Mouse (Mus musculus): ENCODE data around the gene Pttg1ip. TPM values are rescaled to one million over a fixed set of nuclear protein-coding genes. Genes with fewer than 3 reads are reported as not detected.

Pttg1ip gene
- polyA plus RNA-seq, 1 experiment, result 814 TPM

DNA sequence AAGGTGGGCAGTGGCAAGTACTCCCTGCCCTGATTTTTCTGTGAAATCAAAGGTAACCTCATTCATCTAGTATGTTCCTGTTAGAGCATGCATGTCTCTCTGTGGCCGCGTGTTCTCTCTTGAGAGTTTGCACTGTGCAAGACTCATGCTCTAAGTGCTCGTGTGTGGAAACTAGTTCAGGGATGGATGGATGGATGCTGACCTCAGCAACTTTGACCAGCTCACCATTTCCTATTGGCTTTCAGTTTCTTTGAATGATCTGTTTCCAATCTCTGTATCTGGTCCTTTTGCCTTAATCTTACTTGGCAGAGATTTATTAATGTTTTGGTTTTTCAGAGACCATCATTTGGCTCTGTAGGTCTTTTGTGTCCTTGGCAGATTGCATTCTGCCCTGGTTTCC, 47.6 kb downstream of the Pttg1ip start:
- Histone ChIP-seq H3K27me3 (replicated peaks) (no peaks in the 10 kb centered on the region), H3K4me3 (replicated peaks) (no peak overlapping the region), H3K4me1 (peaks cover 69% of the 10 kb centered on the region), H3K9me3 (no peaks in the 10 kb centered on the region), H3K36me3 (replicated peaks; ENCODE audit: low read length) (peaks cover 74% of the 10 kb centered on the region)
- TF ChIP-seq FLI1 (IDR thresholded peaks at IDR 0.05; ENCODE audit: low read length) (no peak), GATA1 (IDR thresholded peaks at IDR 0.05; ENCODE audit: borderline replicate concordance, low read length) (no peak)

DNA sequence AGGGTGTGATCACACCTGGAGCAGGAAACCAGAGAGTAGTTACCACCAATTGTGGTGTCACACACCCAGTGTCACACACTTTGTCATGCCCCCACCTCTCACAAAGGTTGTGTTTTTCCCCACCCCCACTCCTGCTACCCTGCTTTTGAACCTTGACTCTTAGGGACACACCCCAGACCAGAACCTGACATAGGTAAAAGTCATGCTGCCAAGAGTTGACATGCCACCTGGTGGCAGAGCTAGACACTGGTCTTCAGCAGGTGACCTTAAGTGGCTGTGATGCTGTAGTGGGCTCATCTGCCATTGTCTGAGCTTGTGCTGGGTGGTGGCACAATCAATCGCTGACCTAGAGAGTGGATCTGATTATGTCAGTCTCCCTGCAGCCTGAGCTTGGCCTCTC, 48.5 kb downstream of the Pttg1ip start:
- H3K36me3 ChIP-seq (replicated peaks; ENCODE audit: low read length), result peaks cover 74% of the 10 kb centered on the region
- no peaks in the 10 kb centered on the region for H3K27me3 ChIP-seq (replicated peaks)
- peak overlapping the region; percentile 28 for H3K4me3 ChIP-seq (replicated peaks)
- TF ChIP-seq GATA1 (IDR thresholded peaks at IDR 0.05; ENCODE audit: borderline replicate concordance, low read length), result no peak
- TF ChIP-seq FLI1 (IDR thresholded peaks at IDR 0.05; ENCODE audit: low read length), result no peak
- H3K9me3 ChIP-seq, result no peaks in the 10 kb centered on the region
- peaks cover 67% of the 10 kb centered on the region for H3K4me1 ChIP-seq

DNA sequence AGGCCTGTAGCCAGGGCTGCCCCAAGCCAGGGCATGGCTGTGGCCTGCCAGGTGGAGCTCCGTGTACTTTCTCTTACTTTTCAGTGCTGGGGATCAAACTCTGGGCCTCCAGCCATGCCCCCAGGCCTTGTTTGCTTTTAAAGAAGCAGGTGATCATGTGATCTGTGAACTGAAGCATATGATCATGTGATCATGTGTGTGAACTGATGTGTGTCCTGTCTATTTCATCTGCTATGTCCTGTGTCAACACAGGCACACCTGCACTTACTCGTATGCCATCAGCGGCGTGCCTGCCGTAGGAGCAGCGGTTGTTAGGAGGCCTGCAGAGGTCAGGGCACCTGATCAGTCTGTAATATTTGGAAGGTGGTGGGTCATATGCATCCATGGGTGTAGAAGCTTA, 52.5 kb downstream of the Pttg1ip start:
- Histone ChIP-seq H3K27me3 (replicated peaks) (no peaks in the 10 kb centered on the region), H3K36me3 (replicated peaks; ENCODE audit: low read length) (peaks cover 94% of the 10 kb centered on the region), H3K4me3 (replicated peaks) (peak overlapping the region; percentile 33), H3K4me1 (peaks cover 71% of the 10 kb centered on the region), H3K9me3 (no peaks in the 10 kb centered on the region)
- TF ChIP-seq FLI1 (IDR thresholded peaks at IDR 0.05; ENCODE audit: low read length) (no peak), GATA1 (IDR thresholded peaks at IDR 0.05; ENCODE audit: borderline replicate concordance, low read length) (no peak)

DNA sequence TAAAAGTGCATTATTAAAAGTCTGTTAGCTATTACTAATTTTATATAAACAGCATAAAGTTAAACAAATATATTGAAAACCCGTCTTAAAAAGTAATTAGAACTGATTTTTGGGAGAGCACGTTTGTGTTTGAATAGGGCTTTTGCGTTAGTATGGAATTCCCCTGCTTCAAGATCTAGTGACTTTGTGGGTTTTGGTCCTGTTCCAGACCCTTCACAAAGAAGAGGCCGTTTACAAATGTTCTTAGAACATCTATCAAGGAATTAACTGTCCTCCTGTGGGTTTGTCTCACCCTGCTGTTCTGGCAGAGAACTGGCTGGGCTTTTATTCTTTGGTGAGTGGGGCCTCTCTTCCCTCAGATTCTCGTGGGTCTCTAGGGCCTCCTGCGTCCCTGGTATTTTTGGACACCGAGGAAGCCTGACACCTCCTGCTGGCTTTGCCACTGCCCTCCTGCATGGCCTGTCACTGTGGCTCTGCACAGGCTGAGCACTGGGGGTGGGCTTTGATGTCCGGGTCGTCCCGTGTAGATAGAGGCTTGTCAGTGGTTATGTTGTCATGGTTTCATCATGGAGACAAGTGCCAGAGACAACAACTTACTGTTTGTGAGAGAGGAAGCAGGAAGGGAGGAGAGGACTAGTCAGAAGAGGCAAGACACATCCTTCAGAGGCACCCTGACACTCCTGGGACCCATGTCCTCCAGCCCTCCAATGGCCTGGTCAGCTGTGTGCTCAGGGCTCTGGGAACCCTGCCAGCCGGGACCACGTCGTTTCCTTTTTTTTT, 53.1 kb downstream of the Pttg1ip start:
- Histone ChIP-seq H3K4me3 (replicated peaks) (no peak overlapping the region), H3K9me3 (no peaks in the 10 kb centered on the region), H3K4me1 (peaks cover 67% of the 10 kb centered on the region), H3K36me3 (replicated peaks; ENCODE audit: low read length) (peaks cover 92% of the 10 kb centered on the region), H3K27me3 (replicated peaks) (no peaks in the 10 kb centered on the region)
- TF ChIP-seq GATA1 (IDR thresholded peaks at IDR 0.05; ENCODE audit: borderline replicate concordance, low read length) (no peak), FLI1 (IDR thresholded peaks at IDR 0.05; ENCODE audit: low read length) (no peak)

DNA sequence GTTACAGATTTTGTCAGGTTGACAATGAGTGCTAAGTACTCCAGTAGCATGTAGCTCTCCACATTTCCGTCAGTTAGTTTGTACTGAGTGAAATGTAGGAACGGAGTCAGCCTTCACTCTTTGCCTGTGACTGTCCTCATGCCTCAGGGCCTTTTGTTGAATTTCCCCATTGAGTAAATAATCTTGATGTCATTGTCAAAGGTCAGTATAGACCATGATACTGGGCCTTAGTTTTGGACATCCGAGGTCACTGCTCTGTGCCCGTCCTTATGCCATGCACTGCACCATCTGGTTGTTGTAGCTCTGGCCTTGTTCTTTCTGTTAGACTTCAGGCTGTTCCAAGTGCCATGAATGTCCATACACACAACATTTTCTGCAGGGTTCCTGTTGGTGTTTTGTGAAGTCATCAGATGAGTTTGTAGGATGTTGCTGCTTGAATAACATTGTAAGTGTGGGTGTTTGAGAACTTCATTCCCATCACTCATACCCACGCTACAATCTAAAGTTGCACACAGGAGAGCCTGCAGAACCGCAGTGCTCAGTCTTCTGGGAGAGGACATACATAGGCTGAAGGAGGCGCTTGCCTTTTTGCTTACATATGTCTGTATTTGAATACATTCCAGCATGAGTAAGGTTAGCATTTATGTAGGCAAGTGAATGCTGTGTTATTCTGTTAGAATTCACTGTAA, 54.9 kb downstream of the Pttg1ip start:
- TF ChIP-seq GATA1 (IDR thresholded peaks at IDR 0.05; ENCODE audit: borderline replicate concordance, low read length), result no peak
- TF ChIP-seq FLI1 (IDR thresholded peaks at IDR 0.05; ENCODE audit: low read length), result no peak
- Histone ChIP-seq H3K4me1 (peaks cover 71% of the 10 kb centered on the region), H3K9me3 (no peaks in the 10 kb centered on the region), H3K27me3 (replicated peaks) (no peaks in the 10 kb centered on the region), H3K4me3 (replicated peaks) (no peak overlapping the region), H3K36me3 (replicated peaks; ENCODE audit: low read length) (peaks cover 93% of the 10 kb centered on the region)

DNA sequence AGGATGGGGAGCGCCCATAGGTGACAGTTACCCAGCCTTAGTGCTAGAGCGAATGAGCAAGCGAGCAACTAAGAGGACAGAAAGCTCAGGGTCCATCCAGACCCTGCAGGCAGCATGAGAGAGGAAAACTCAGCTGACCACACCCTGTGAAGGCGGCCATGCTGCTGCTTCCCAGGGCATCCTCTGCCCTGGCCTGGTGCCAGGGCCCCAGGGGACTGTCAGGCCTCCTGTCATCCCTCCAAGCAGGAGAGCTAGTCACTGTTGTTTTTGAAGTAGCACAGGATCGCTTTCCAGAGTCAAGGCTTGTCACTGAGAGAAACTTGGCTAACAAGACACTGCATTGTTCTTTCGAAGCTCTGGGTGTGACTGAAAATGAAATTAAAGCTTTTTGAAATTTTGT, 57.4 kb downstream of the Pttg1ip start:
- Histone ChIP-seq H3K9me3 (no peaks in the 10 kb centered on the region), H3K4me3 (replicated peaks) (no peak overlapping the region), H3K4me1 (peaks cover 85% of the 10 kb centered on the region), H3K27me3 (replicated peaks) (no peaks in the 10 kb centered on the region), H3K36me3 (replicated peaks; ENCODE audit: low read length) (peaks cover 92% of the 10 kb centered on the region)
- TF ChIP-seq FLI1 (IDR thresholded peaks at IDR 0.05; ENCODE audit: low read length), result no peak

DNA sequence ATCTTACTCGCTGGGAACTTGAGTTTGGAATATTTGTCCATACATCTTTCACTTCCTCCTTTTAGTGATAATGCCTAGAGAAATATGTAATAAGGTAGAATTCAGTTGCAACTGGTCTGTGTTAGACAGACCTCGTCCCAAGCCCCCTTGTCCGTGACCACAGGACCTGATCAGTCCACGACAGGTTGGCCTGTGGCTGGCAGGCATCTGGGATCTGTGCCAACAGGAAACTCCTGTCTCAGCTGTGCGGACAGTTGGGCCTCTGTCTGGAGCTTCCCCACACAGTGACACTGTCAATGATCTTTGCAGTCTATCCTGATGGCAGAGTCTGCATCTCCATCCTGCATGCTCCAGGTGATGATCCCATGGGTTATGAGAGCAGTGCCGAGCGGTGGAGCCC, 61.6 kb downstream of the Pttg1ip start:
- no peak for TF ChIP-seq GATA1 (IDR thresholded peaks at IDR 0.05; ENCODE audit: borderline replicate concordance, low read length)
- TF ChIP-seq FLI1 (IDR thresholded peaks at IDR 0.05; ENCODE audit: low read length), result no peak
- no peaks in the 10 kb centered on the region for H3K27me3 ChIP-seq (replicated peaks)
- H3K9me3 ChIP-seq, result no peaks in the 10 kb centered on the region
- peaks cover 85% of the 10 kb centered on the region for H3K4me1 ChIP-seq
- H3K4me3 ChIP-seq (replicated peaks), result no peak overlapping the region
- peaks cover 92% of the 10 kb centered on the region for H3K36me3 ChIP-seq (replicated peaks; ENCODE audit: low read length)

DNA sequence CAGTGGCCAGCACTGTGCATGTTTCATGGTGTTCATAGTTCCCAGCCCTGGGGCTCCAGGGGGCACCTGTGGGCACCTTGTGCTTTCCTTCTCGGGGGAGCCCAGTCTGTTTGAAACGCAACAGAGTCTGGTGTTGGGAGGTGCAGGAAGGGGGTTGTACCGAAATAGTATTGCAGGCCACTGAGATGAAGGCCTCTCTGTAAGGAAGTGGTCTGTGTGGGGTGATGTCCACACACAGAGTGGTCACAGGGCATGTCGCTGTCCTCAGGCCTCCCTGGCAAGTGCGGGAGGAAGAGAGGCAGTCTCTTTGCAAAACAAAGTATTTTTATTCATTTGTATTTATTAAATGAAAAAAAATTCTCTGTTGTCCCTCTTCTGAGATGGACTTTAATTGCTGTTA, 64.1 kb downstream of the Pttg1ip start:
- Histone ChIP-seq H3K4me1 (peaks cover 74% of the 10 kb centered on the region), H3K4me3 (replicated peaks) (no peak overlapping the region), H3K9me3 (no peaks in the 10 kb centered on the region), H3K27me3 (replicated peaks) (peaks cover 5% of the 10 kb centered on the region), H3K36me3 (replicated peaks; ENCODE audit: low read length) (peaks cover 70% of the 10 kb centered on the region)
- TF ChIP-seq FLI1 (IDR thresholded peaks at IDR 0.05; ENCODE audit: low read length), result no peak
- no peak for TF ChIP-seq GATA1 (IDR thresholded peaks at IDR 0.05; ENCODE audit: borderline replicate concordance, low read length)

DNA sequence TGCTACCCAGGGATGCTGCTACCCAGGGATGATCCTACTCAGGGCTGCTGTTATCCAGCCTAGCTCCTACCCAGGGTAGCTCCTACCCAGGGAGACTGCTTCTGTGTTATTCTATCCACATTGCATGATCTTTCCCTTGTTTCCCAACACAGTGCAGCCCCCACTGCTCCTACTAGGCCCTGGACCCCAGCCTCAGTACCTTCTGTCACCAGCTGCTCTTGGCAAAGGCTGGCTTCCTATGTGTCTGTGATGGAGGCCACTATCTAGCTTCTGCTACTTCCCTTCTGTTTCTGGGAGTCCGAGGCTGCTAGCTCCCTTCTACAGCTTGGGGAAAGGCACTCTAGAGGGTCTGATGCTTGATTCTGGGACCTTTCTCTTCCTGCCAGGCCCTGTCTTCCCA, 65.9 kb downstream of the Pttg1ip start:
- peaks cover 61% of the 10 kb centered on the region for H3K4me1 ChIP-seq
- TF ChIP-seq FLI1 (IDR thresholded peaks at IDR 0.05; ENCODE audit: low read length) (no peak), GATA1 (IDR thresholded peaks at IDR 0.05; ENCODE audit: borderline replicate concordance, low read length) (no peak)
- peaks cover 53% of the 10 kb centered on the region for H3K36me3 ChIP-seq (replicated peaks; ENCODE audit: low read length)
- H3K4me3 ChIP-seq (replicated peaks), result no peak overlapping the region
- H3K9me3 ChIP-seq, result no peaks in the 10 kb centered on the region
- H3K27me3 ChIP-seq (replicated peaks), result peaks cover 5% of the 10 kb centered on the region

DNA sequence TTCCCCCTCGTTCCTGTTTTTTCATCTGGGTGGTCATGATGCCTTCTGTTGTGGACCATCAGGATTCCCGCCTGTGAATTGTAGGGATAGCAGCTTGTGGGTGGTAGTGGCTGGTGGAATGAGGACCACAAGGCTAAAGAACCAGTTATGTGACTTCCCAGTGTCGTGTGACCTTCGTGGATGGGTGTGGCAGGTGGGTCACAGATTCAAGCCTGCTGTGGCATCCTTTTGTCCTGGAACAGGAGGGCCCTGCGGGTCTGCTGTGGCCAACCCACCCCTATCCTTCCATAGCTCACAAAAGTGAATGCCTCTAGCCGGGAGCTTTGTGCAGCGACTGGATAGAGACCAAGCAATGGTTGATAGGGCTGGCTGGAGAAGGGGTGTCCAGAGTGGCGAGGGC, 66.4 kb downstream of the Pttg1ip start:
- Histone ChIP-seq H3K27me3 (replicated peaks) (peaks cover 5% of the 10 kb centered on the region), H3K4me3 (replicated peaks) (no peak overlapping the region), H3K9me3 (no peaks in the 10 kb centered on the region), H3K4me1 (peaks cover 58% of the 10 kb centered on the region), H3K36me3 (replicated peaks; ENCODE audit: low read length) (peaks cover 51% of the 10 kb centered on the region)
- TF ChIP-seq GATA1 (IDR thresholded peaks at IDR 0.05; ENCODE audit: borderline replicate concordance, low read length) (no peak), FLI1 (IDR thresholded peaks at IDR 0.05; ENCODE audit: low read length) (no peak)

Other genes starting within 250 kb of the Pttg1ip start
- gene Adarb1, start 163.4 kb upstream of the Pttg1ip start, polyA plus RNA-seq (2012; ENCODE audit: insufficient read depth, low replicate concordance), result 0.65 and 1.6 TPM in 2 replicates
- gene Fam207a, start 65.9 kb upstream of the Pttg1ip start, polyA plus RNA-seq (2012; ENCODE audit: insufficient read depth, low replicate concordance), result 19.5 and 88.9 TPM in 2 replicates
- 35.5 and 120 TPM in 2 replicates for gene Itgb2, start 51.5 kb upstream of the Pttg1ip start, polyA plus RNA-seq (2012; ENCODE audit: insufficient read depth, low replicate concordance)
- gene Sumo3, start 24.4 kb downstream of the Pttg1ip start, polyA plus RNA-seq (2012; ENCODE audit: insufficient read depth, low replicate concordance), result 11.6 and 90.7 TPM in 2 replicates
- 9.0 and 23.2 TPM in 2 replicates for gene Gm49325, start 24.5 kb downstream of the Pttg1ip start, polyA plus RNA-seq (2012; ENCODE audit: insufficient read depth, low replicate concordance)
- 14.2 and 28.4 TPM in 2 replicates for gene Ube2g2, start 40.6 kb downstream of the Pttg1ip start, polyA plus RNA-seq (2012; ENCODE audit: insufficient read depth, low replicate concordance)
- 1.0 and 1.3 TPM in 2 replicates for gene Tspear, start 104.8 kb downstream of the Pttg1ip start, polyA plus RNA-seq (2012; ENCODE audit: insufficient read depth, low replicate concordance)
- gene Gm19402, start 109.0 kb downstream of the Pttg1ip start, polyA plus RNA-seq (2012; ENCODE audit: insufficient read depth, low replicate concordance), result not detected in 2 replicates
- gene Gm9508, start 115.5 kb downstream of the Pttg1ip start, polyA plus RNA-seq (2012; ENCODE audit: insufficient read depth, low replicate concordance), result not detected in 2 replicates
- gene Gm10272, start 124.9 kb downstream of the Pttg1ip start, polyA plus RNA-seq (2012; ENCODE audit: insufficient read depth, low replicate concordance), result not detected in 2 replicates
- not detected in 2 replicates for gene Gm10024, start 129.7 kb downstream of the Pttg1ip start, polyA plus RNA-seq (2012; ENCODE audit: insufficient read depth, low replicate concordance)
- not detected in 2 replicates for gene Gm10142, start 134.1 kb downstream of the Pttg1ip start, polyA plus RNA-seq (2012; ENCODE audit: insufficient read depth, low replicate concordance)
- gene Krtap12-1, start 138.9 kb downstream of the Pttg1ip start, polyA plus RNA-seq (2012; ENCODE audit: insufficient read depth, low replicate concordance), result not detected in 2 replicates
- not detected in 2 replicates for gene Gm10100, start 144.8 kb downstream of the Pttg1ip start, polyA plus RNA-seq (2012; ENCODE audit: insufficient read depth, low replicate concordance)
- gene Gm18596, start 160.9 kb downstream of the Pttg1ip start, polyA plus RNA-seq (2012; ENCODE audit: insufficient read depth, low replicate concordance), result not detected in 2 replicates
- gene Gm9736, start 169.6 kb downstream of the Pttg1ip start, polyA plus RNA-seq (2012; ENCODE audit: insufficient read depth, low replicate concordance), result not detected in 2 replicates
- gene Gm3233, start 178.0 kb downstream of the Pttg1ip start, polyA plus RNA-seq (2012; ENCODE audit: insufficient read depth, low replicate concordance), result not detected in 2 replicates
- not detected in 2 replicates for gene Gm3238, start 189.6 kb downstream of the Pttg1ip start, polyA plus RNA-seq (2012; ENCODE audit: insufficient read depth, low replicate concordance)
- gene Gm7138, start 195.2 kb downstream of the Pttg1ip start, polyA plus RNA-seq (2012; ENCODE audit: insufficient read depth, low replicate concordance), result not detected in 2 replicates
- gene Gm3250, start 200.8 kb downstream of the Pttg1ip start, polyA plus RNA-seq (2012; ENCODE audit: insufficient read depth, low replicate concordance), result not detected in 2 replicates
- not detected in 2 replicates for gene Gm7137, start 206.5 kb downstream of the Pttg1ip start, polyA plus RNA-seq (2012; ENCODE audit: insufficient read depth, low replicate concordance)
- gene Gm9639, start 213.4 kb downstream of the Pttg1ip start, polyA plus RNA-seq (2012; ENCODE audit: insufficient read depth, low replicate concordance), result not detected in 2 replicates
- not detected in 2 replicates for gene Gm19668, start 217.4 kb downstream of the Pttg1ip start, polyA plus RNA-seq (2012; ENCODE audit: insufficient read depth, low replicate concordance)
- not detected in 2 replicates for gene Gm9507, start 230.1 kb downstream of the Pttg1ip start, polyA plus RNA-seq (2012; ENCODE audit: insufficient read depth, low replicate concordance)
- gene Gm2696, start 233.0 kb downstream of the Pttg1ip start, polyA plus RNA-seq (2012; ENCODE audit: insufficient read depth, low replicate concordance), result not detected in 2 replicates
- gene Krtap10-4, start 245.4 kb downstream of the Pttg1ip start, polyA plus RNA-seq (2012; ENCODE audit: insufficient read depth, low replicate concordance), result not detected in 2 replicates